Mouse (Mus musculus) kidney, adult 2 months (tissue): ENCODE results near the gene Pde6h.

ENCODE experiments used
- CTCF ChIP-seq: fragments of 200-500 bp; conservative IDR thresholded peaks from 2 replicates; pipeline ENCODE4 v1.5.1; 2011; ENCODE audit warnings: low read depth, mild to moderate bottlenecking, control low read depth, low read length, moderate library complexity, mixed read lengths; ENCODE audit not compliant: insufficient read depth, insufficient read length
- POLR2A ChIP-seq: fragments of 200-500 bp; IDR thresholded peaks from one replicate; pipeline ENCODE4 v1.6.1; 2011; ENCODE audit warnings: low read depth, low read length, control low read depth

DNA sequence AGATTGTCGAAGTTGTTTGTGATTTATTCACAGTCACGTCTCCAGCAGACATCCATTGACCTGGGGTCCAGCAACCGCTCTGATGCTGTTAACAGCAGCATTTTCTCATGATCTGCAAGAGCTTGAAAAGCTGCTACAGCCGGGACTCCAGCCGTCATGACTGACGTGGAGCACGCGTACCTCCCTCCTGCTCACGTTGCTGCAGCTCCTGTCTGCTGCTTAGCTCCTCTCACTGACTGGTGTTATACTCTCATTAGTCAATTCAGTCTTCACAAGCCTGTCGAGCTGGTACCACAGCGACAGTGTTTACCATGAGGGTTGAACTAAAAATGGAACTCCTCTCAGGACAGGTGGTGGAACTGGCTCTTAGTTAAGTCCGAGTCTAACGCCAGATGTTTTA lies 62.4 kb downstream of the Pde6h start:
- TF ChIP-seq CTCF, result no peak
- no peak for TF ChIP-seq POLR2A
